Mouse (Mus musculus) induced T-regulatory cell, adult 2 months (primary cell): ENCODE results near the gene Hspb7.

ENCODE experiments used
- DNase-seq: peaks from one replicate; pipeline ENCODE4 v3.0.0-alpha.2; 2012; ENCODE audit warnings: low read depth

Hspb7 gene

DNA sequence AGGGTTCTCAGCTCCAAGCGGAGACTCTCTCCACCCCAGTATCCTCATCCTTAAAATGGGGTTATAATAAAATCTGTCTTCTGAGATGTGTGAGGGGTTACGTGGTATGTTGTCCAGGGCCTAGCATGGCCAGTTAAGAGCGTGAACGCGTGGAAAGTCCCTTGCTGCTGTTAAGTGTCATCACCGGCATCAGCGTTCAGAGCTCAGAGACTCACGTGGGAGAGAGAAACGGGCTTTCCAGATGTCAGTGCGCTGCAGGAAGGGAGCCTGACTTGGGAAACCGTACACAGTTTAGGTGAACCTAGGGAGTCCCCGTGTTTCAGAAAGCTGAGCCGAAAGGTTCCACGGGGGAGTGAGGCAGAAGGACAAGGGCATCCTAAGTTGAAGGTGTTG is 24.7 kb downstream of the Hspb7 start:
- peak; percentile 83 for DNase-seq

DNA sequence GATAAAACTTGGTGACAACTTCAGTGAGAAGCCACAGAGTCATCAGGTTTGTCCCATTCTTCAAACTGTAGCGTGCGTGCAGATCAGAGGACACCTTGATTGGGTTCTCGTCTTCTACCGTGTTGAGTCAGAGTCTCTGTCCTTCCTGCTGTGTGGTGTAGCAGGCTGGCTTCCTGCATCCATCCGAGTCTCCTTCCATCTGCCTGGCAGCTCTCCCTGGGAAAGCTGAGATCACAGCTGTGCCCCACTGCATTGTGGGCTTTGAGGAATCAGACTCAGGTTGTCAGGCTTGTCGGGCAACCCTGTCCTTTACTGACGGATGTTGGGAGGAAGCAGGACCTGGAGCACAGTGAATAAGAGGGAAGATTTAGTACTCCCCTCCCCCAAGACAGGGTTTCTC is 25.6 kb downstream of the Hspb7 start:
- peak; percentile 55 for DNase-seq

DNA sequence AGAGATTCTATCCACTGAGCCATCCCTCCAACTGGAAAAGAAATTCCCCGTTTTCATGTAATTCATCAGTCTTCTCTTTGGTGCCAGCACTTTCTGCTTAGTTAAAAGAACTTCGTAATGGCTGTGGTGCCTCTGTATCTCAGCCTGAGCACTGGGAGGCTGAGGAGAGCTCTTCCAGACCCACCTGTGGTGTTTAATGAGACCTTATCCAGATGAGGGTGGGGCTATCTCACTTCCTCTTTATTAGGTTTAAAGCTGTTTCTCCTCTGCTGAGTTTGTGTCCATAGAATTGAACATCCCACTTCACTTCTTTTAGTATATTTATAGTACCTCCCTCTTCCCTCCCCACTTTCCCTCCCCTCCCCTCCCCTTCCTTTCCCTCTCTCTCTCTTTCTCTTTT is 30.7 kb downstream of the Hspb7 start:
- DNase-seq, result no peak

DNA sequence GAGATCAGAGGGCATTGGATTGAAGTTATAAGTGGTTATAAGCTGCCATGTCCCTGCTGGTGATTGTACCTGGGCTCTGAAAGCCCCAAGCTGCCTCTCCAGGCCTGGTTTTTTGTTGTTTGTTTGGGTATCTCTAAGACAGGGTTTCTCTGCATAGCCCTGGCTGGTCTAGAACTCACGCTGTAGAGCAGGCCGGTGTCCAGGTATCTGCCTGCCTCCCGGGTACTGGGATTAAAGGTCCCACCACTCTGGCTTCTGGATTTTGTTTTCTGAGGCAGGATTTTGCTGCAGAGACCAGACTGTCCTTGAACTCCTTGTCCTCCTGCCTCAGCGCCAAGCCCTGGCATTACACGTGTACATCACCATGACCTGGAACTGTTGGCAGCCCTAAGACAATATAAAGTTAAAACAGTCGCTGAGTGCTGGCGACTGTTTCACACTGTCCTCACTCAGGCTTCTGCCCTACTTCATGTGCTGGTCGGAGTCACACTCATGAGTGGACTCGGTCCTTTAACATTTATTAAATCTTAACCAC is 31.4 kb downstream of the Hspb7 start:
- DNase-seq, result no peak

DNA sequence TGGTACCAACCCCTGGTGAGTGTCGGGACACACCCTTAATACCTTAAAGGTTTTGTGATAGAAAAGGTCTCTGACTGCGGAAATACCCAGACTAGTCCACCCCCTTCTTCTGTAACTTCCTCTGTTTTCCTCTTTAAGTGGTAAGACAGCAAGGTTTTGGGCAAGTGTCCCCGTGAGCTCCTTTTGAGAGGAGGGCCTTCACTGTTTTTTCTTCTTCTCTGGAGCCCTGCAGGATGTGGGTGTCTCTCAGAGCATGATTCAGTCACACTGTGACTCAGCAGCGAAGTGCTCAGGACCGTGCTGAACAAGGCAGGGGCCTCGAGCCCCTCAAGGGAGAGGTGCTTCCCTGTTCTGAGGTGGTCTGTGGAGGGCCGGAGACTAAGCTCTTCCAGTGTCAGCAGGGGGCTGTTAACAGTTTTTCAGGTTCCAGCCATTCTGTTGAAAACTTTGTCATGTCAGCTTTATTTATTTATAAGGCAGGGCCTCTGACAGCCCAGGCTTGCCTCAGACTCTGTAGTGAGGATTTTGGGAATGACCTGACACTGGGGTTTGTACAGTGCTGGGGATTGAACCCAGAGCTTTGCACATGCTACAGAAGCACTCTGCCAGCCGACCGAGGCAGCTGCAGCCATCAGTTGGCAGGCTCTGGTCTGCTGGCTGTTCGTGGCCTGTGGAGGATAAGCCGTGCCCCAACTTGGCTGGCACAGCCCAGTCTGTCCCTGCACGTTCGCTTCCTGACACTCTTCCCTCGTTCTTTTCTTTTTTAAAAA is 34.2 kb downstream of the Hspb7 start:
- DNase-seq, result peak; percentile 87

DNA sequence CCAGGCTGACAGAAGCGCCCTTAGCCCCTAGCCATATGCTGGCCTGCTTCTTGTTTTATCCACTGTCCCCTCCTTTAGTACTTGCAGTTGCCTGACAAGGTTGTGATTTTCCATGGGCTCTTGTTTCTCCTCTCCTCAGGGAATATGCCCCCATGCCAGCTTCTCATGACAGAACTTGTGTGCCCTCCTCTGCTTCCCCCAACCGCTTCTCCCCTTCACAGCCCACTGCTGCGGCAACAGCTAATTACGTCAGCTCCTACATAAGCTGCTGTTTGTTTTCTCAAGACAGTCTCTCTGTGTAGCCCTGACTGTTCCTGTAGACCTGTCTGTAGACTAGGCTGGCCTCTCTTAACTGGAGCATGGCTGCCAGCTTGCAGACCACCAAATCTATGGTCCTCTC is 34.9 kb downstream of the Hspb7 start:
- no peak for DNase-seq

DNA sequence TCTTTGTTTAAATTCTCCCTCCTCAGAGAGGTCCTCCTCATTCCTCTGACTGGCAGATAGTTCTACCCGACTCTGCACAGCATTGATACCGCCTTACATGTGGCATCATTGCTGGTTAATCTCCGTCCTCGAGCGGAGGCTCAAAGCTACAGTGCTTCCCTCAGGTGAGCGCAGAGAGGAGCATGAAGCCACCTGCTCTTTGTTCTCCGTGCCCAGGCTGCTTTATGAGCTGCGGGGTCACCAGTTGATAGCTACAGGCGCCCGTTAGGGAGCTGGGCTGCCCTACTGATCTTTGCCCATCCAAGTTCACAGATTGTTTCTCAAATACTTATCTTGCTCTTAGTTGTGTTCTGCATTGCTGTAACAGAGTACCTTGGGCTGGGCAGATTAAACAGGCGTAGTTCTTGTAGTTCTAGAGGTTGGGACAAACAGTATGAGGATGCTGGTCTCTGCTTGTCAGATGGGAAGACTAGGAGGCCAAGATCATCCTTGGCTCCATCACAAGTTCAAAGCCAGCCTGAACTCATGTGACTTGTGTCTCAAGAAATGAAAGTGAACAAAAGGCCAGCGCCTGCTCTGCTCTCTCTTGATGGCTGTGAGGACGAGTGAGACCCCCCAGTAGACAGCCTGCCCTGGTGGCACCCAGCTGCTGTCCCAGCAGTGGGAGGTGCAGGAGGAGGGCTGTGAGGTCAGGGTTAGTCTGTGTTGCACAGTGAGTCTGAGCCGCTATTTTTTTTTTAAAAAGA is 35.8 kb downstream of the Hspb7 start:
- no peak for DNase-seq

DNA sequence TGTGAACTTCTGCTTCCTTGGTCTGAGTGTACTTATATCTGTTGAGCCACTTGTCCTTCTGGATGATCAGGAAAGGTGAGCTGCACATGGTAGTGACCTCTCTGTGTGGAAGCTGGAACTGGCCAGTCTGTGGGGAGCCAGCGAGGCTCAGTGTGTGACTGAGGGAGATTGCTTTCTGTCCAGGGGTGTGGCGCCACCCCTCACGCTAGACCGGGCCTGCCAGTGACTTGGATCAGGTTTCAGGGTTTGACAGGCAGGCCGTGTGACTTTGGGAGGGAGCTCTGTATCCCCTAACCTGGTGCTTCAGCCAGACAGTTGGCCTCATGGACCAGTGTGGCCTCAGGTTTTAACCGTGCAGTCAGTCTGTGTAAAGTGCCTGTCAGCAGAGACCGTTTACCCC is 37.7 kb downstream of the Hspb7 start:
- DNase-seq, result no peak

DNA sequence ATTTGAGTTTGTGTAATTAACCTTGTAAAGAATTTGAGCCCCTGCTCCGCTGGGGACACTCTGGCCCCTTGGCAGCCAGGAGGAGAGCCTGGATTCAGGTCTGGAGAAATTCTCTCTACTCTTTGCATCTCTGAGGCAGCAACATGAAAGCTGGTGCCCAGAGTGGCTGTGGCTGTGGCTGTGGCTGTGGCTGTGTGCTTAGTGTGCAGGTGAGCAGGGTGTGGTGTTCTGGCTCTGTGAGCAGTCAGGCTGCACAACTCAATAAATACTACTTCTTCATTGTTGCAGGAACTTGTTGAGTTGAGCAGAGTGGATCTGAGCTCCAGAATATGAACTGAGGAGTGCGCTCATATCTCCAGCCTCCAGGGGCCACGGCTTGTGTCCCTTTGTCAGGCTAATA is 38.3 kb downstream of the Hspb7 start:
- DNase-seq, result no peak

DNA sequence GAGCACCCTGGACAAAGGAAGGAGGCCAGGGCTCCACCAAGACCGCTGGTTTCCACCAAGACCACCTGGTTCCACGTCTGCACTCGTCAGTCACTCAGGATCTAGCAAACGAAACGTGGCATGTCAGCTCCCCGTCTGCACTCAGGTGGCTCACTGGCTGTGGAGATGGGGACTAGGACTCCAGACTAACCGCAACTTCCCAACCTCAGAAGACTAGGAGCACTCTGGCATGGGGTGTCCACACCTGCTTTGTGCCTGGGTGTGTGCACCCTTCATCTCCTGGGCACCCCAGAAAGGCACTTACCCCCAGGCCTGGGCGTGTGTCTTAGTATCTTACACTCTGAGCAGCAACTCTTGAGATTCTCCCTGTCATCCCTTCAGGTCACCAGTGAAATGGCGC is 39.2 kb downstream of the Hspb7 start:
- DNase-seq, result no peak

DNA sequence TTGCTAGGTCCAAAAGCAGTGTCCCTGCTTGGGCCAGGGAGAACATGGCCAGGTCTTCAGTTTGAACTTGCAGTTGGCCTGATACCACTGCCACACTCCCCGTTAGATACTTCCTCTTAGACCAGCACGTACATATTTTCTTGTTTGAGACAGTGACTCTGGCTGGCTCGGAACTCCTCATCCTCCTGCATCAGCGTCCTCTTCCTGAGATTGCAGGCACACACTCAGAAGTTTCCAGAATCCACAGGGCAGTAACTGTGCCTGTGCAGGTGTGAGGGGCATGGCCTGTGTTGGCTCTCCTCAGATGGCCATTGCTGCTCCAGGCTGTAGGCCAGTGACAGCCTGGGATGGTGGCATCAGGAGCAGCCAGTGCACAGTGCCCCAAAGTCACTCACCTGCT is 39.9 kb downstream of the Hspb7 start:
- no peak for DNase-seq

DNA sequence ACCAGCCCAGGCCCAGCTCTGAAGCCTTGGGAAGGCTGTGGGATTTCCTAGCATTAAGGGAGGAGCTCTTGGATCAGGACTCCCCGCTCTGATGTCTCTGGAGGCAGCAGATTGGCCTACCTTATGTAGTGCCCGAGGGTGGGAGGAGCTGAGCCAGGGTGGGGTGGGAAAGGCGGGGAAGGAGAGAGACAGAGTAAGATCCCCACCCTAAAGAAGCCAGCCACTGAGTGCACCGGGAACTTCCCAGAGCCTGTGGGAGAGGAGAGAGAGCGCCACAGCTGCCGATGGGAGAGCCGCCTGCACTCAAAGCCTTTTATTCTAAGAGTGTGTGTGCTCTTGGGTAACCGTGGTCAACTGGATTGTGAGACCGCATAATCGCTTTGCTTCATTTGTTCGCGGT is 40.5 kb downstream of the Hspb7 start:
- no peak for DNase-seq

DNA sequence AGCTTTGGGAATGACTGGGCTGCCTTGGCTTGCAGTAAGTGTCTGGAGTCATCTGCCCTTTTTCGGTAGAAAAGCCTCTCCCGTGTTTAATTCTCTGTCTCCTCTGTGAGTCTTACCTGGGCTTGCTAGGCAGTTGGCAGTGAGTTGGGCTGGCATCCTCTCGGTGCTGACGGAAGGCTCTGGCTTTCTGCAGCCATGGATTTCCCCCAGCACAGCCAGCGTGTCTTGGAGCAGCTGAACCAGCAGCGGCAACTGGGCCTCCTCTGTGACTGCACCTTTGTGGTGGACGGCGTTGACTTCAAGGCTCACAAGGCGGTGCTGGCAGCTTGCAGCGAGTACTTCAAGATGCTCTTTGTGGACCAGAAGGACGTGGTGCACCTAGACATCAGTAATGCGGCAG is 41.0 kb downstream of the Hspb7 start:
- no peak for DNase-seq

DNA sequence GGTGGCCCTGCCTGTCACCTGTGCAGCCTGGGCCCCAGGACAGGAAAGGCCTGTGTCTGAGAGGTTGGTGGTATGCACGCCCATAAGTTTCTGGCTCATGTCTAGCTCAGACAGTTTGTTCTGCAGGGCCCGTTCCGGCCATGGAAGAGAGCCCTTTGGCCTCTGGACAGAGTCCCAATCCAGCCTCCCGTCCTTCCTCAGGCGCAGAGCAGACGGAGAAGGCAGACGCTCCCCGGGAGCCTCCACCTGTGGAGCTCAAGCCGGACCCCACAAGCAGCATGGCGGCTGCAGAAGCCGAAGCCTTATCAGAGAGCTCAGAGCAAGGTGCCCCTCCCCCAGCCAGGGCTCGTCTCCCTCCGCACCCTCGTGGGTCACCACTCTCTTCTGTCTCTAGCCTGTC is 42.9 kb downstream of the Hspb7 start:
- DNase-seq, result no peak

DNA sequence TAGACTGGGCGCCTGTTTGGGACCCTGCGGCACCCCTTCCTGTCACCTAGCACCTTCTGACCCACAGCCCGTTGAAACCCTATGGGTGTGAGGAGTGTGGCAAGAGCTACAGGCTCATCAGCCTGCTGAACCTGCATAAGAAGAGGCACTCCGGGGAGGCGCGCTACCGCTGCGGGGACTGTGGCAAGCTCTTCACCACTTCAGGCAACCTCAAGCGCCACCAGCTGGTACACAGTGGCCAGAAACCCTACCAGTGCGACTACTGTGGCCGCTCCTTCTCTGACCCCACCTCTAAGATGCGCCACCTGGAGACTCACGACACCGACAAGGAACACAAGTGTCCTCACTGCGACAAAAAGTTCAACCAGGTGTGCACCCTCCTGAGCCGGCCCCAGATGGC is 44.1 kb downstream of the Hspb7 start:
- no peak for DNase-seq

DNA sequence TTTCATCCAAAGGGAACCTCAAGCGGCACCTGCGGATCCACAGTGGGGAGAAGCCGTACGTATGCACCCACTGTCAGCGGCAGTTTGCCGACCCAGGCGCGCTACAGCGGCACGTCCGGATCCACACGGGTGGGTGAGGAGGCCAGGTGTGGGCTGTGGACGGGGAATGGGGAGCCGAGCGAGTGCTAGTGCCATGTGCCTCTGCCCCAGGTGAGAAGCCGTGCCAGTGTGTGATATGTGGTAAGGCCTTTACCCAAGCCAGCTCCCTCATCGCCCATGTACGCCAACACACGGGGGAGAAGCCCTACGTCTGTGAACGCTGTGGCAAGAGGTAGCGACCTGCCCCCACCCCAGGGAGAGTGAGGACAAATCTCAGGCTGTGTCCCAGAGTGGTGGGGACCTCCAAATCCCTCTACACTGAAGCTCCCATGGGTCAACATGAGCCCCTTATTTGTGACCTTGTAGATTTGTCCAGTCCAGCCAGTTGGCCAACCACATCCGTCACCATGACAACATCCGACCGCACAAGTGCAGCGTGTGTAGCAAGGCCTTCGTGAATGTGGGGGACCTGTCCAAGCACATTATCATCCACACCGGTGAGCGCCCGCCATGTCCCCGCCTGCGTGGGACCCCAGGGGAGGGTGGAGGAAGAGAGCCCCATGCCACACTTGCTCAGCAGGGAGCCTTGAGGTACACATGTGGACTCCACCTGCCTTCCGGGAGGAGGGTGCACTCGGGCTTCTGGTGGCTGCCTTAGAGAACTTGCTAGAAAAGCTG is 45.1 kb downstream of the Hspb7 start:
- no peak for DNase-seq

DNA sequence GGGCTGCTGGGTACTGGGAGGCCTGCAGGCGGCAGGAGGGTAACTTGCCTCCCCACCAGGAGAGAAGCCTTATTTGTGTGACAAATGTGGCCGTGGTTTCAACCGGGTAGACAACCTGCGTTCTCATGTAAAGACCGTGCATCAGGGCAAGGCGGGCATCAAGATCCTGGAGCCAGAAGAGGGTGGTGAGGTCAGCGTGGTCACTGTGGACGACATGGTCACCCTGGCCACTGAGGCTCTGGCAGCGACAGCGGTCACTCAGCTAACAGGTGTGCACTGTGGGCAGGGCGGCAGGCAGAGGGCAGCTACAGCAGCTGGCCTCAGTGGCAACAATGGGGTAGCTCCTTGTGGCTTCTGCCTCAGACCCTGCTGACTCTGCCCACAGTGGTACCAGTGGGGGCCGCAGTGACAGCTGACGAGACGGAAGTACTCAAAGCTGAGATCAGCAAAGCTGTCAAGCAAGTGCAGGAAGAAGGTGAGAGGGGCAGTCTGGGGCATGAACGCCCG is 45.8 kb downstream of the Hspb7 start:
- no peak for DNase-seq

DNA sequence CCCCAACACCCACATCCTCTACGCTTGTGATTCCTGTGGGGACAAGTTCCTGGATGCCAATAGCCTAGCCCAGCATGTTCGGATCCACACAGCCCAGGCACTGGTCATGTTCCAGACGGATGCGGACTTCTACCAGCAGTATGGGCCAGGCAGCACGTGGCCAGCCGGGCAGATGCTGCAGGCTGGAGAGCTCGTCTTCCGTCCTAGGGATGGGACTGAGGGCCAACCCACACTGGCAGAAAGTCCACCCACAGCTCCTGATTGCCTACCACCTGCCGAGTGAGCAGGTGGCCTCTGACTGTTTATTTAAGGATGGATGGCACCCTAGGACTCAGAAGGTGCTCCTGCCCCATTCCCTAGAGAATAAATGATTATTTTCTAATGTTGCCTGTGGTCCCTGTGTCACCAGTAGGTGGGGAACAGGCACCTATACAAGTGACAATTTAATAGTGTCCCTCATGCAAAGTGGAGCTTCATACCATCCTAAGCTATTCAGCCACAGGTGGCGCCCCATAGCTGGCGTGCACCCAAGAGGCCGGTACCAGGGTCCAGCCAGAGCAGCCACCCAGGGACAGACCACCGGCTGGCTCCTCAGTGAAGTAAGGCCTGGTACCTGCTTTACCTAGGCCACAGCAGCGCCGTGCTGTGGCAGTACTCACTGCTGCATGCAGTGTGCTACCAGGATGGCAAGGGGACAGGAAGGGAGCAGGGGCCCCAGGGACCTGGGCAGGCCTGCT is 46.4 kb downstream of the Hspb7 start:
- no peak for DNase-seq

DNA sequence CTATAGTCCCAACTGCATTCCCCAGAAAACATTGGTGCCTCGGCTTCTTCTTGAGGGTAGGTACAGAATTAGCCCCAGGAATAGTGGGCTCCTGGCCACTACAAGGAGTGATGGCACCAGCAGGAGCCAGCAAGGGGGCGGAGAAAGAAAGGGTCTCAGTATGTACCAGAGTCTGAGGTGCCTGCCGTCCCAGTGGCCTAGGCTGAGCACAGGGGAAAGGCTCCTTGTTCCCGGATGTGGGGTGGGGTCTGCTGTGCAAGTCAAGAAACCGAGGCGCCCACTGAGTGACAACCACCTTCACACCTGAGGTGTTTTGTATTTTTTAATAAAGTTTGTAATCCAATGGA is 47.0 kb downstream of the Hspb7 start:
- DNase-seq, result no peak

DNA sequence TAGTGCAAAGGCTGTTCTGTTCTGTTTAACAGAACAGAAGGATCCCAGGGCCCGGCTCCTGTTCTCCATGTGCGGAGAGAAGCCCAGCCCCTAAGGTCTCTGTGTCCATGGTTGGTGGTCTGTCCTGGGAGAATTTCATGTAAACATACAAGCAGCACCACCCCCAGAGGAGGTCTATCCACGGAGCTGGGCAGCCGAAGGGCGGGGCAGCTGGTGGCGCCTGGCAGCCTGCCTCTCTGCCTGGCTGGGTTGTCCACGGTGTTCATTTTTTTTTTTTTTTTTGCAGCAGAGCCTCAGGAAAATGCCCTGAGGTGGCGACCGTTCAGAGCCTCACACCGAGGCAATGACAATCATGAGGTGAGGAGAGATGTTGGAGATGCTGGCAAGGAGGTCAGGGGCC is 48.0 kb downstream of the Hspb7 start:
- no peak for DNase-seq

DNA sequence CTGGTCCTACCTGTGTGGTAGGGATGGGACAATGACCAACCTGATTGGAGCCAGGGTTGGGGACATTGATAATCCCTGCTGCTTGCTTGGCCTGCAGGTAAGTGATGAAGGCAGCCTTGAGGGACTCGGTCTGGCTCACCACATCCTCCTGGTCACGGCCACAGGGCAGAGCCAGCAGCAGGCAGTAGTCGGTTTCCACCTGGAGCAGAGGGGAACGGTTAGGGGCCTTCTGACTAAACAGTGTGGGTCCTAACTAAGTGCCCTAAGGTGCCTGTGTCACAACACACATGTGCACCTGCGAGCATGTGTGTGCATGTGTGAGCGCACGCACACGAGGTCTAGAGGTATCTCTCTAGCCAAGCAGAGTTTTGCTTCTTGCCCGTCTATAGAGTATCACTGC is 48.8 kb downstream of the Hspb7 start:
- DNase-seq, result no peak

DNA sequence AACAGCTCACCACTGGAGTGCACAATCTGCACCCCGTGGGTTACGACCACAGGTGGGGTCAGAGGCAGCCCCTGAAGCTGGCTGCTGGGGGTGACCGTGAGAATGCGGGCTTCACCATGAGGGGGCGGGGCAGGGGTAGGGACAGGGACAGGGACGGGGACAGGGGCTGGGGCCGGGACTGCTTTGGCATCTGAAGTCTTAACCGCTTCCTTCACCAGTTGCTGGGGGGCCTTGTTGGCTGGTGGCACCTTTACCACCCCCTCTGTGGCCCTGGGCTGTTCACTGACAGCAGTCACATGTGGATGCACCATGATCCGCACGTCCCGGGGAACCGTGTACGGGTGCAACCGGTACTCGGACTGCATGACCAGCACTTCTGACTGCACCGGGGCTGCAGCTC is 50.9 kb downstream of the Hspb7 start:
- no peak for DNase-seq
